Mouse (Mus musculus): ENCODE results near the gene Tmem131. TPM values are rescaled to one million over a fixed set of nuclear protein-coding genes. Genes with fewer than 3 reads are reported as not detected.

The Tmem131 gene
- polyA plus RNA-seq, 1 experiment from 2014 or later, result 15.6 TPM

- 86% methylated on average over 1 of the region's 1 CpGs for WGBS
- no peak for ATAC-seq (ENCODE audit: insufficient number of reproducible peaks, insufficient read depth, low FRiP score, low TSS enrichment, low read depth)
Observed at GRCm38 (mm10) chr1:36769951-36770350, 173.5 kb downstream of the Tmem131 start.

GRCm38 (mm10) chr1:36768786-36769185 is 174.7 kb downstream of the Tmem131 start:
- H3K27me3 ChIP-seq, result peaks cover 30% of the 10 kb centered on the region
- H3K9ac ChIP-seq (replicated peaks), result no peak overlapping the region
- no peak overlapping the region for H3K4me2 ChIP-seq
- H3K36me3 ChIP-seq, result no peaks in the 10 kb centered on the region
- no peaks in the 10 kb centered on the region for H3K9me3 ChIP-seq
- no peak for ATAC-seq (ENCODE audit: insufficient number of reproducible peaks, insufficient read depth, low FRiP score, low TSS enrichment, low read depth)
- no peak overlapping the region for H3K27ac ChIP-seq
- 0 out of 2 replicates have a peak, but pooled peaks cover 2% of the 10 kb centered on the region for H3K4me1 ChIP-seq (replicated peaks)
- no peak overlapping the region for H3K4me3 ChIP-seq (replicated peaks)
- WGBS, result 77% methylated on average over 5 of the region's 5 CpGs

More at GRCm38 (mm10) chr1:36769951-36770350, 173.5 kb downstream of the Tmem131 start:
- Histone ChIP-seq H3K4me3 (replicated peaks) (no peak overlapping the region), H3K36me3 (no peaks in the 10 kb centered on the region), H3K9ac (replicated peaks) (no peak overlapping the region), H3K9me3 (no peaks in the 10 kb centered on the region), H3K27me3 (peaks cover 30% of the 10 kb centered on the region), H3K4me2 (no peak overlapping the region), H3K4me1 (replicated peaks) (0 out of 2 replicates have a peak, but pooled peaks cover 2% of the 10 kb centered on the region), H3K27ac (no peak overlapping the region)

GRCm38 (mm10) chr1:36767321-36767720 is 176.1 kb downstream of the Tmem131 start:
- Histone ChIP-seq H3K9me3 (no peaks in the 10 kb centered on the region), H3K9ac (replicated peaks) (no peak overlapping the region), H3K36me3 (no peaks in the 10 kb centered on the region), H3K4me2 (no peak overlapping the region), H3K4me1 (replicated peaks) (0 out of 2 replicates have a peak, but pooled peaks cover 2% of the 10 kb centered on the region), H3K4me3 (replicated peaks) (no peak overlapping the region), H3K27ac (no peak overlapping the region), H3K27me3 (peaks cover 30% of the 10 kb centered on the region)
- ATAC-seq (ENCODE audit: insufficient number of reproducible peaks, insufficient read depth, low FRiP score, low TSS enrichment, low read depth), result no peak
- 44% methylated on average over 10 of the region's 10 CpGs for WGBS

GRCm38 (mm10) chr1:36766431-36767205 is 176.8 kb downstream of the Tmem131 start:
- 54% methylated on average over 4 of the region's 4 CpGs for WGBS
- Histone ChIP-seq H3K9ac (replicated peaks) (no peak overlapping the region), H3K4me3 (replicated peaks) (no peak overlapping the region), H3K4me2 (no peak overlapping the region), H3K4me1 (replicated peaks) (0 out of 2 replicates have a peak, but pooled peaks cover 2% of the 10 kb centered on the region), H3K27ac (no peak overlapping the region), H3K36me3 (no peaks in the 10 kb centered on the region), H3K27me3 (peaks cover 23% of the 10 kb centered on the region), H3K9me3 (no peaks in the 10 kb centered on the region)
- ATAC-seq (ENCODE audit: insufficient number of reproducible peaks, insufficient read depth, low FRiP score, low TSS enrichment, low read depth), result no peak

GRCm38 (mm10) chr1:36761568-36761967 is 181.9 kb downstream of the Tmem131 start, which contains the start of gene Zap70:
Zap70 (plus strand) TSS chr1:36761798.
- Histone ChIP-seq H3K27ac (no peak within 1 kb of the TSS), H3K9ac (replicated peaks) (no peak within 1 kb of the TSS)
- 73% methylated on average over 11 of the region's 11 CpGs for WGBS

GRCm38 (mm10) chr1:36761061-36761460 is 182.4 kb downstream of the Tmem131 start:
- Histone ChIP-seq H3K9me3 (no peaks in the 10 kb centered on the region), H3K27me3 (no peaks in the 10 kb centered on the region), H3K36me3 (no peaks in the 10 kb centered on the region), H3K9ac (replicated peaks) (no peak overlapping the region), H3K4me1 (replicated peaks) (no peaks in the 10 kb centered on the region), H3K4me3 (replicated peaks) (no peak overlapping the region), H3K27ac (no peak overlapping the region), H3K4me2 (no peak overlapping the region)
- 87% methylated on average over 8 of the region's 8 CpGs for WGBS
- no peak for ATAC-seq (ENCODE audit: insufficient number of reproducible peaks, insufficient read depth, low FRiP score, low TSS enrichment, low read depth)

More at GRCm38 (mm10) chr1:36761568-36761967, 181.9 kb downstream of the Tmem131 start, which contains the start of gene Zap70:
- no peak for ATAC-seq (ENCODE audit: insufficient number of reproducible peaks, insufficient read depth, low FRiP score, low TSS enrichment, low read depth)
- no peaks in the 10 kb centered on the region for H3K9me3 ChIP-seq
- H3K36me3 ChIP-seq, result no peaks in the 10 kb centered on the region
- 0 out of 2 replicates have a peak, but pooled peaks cover under 1% of the 10 kb centered on the region for H3K4me1 ChIP-seq (replicated peaks)
- H3K27me3 ChIP-seq, result no peaks in the 10 kb centered on the region
- H3K4me2 ChIP-seq, result no peak within 1 kb of the TSS
- H3K4me3 ChIP-seq (replicated peaks), result no peak within 1 kb of the TSS

GRCm38 (mm10) chr1:36760401-36760800 is 183.1 kb downstream of the Tmem131 start:
- no peaks in the 10 kb centered on the region for H3K36me3 ChIP-seq
- 80% methylated on average over 9 of the region's 9 CpGs for WGBS
- no peak for ATAC-seq (ENCODE audit: insufficient number of reproducible peaks, insufficient read depth, low FRiP score, low TSS enrichment, low read depth)
- no peak overlapping the region for H3K4me2 ChIP-seq
- H3K9ac ChIP-seq (replicated peaks), result no peak overlapping the region
- H3K9me3 ChIP-seq, result no peaks in the 10 kb centered on the region
- H3K4me3 ChIP-seq (replicated peaks), result no peak overlapping the region
- no peak overlapping the region for H3K27ac ChIP-seq
- H3K4me1 ChIP-seq (replicated peaks), result no peaks in the 10 kb centered on the region
- H3K27me3 ChIP-seq, result no peaks in the 10 kb centered on the region

GRCm38 (mm10) chr1:36759076-36759475 is 184.4 kb downstream of the Tmem131 start:
- Histone ChIP-seq H3K36me3 (no peaks in the 10 kb centered on the region), H3K4me1 (replicated peaks) (no peaks in the 10 kb centered on the region), H3K27me3 (no peaks in the 10 kb centered on the region), H3K4me2 (no peak overlapping the region), H3K4me3 (replicated peaks) (no peak overlapping the region), H3K9ac (replicated peaks) (no peak overlapping the region), H3K27ac (no peak overlapping the region), H3K9me3 (no peaks in the 10 kb centered on the region)
- WGBS, result 87% methylated on average over 18 of the region's 18 CpGs
- ATAC-seq (ENCODE audit: insufficient number of reproducible peaks, insufficient read depth, low FRiP score, low TSS enrichment, low read depth), result no peak

GRCm38 (mm10) chr1:36758553-36758952 is 184.9 kb downstream of the Tmem131 start:
- 89% methylated on average over 9 of the region's 9 CpGs for WGBS

GRCm38 (mm10) chr1:36753932-36754675 is 189.4 kb downstream of the Tmem131 start:
- no peak overlapping the region for H3K4me2 ChIP-seq
- 76% methylated on average over 6 of the region's 6 CpGs for WGBS
- no peaks in the 10 kb centered on the region for H3K4me1 ChIP-seq (replicated peaks)
- no peaks in the 10 kb centered on the region for H3K36me3 ChIP-seq
- H3K27ac ChIP-seq, result no peak overlapping the region
- H3K9ac ChIP-seq (replicated peaks), result no peak overlapping the region
- ATAC-seq (ENCODE audit: insufficient number of reproducible peaks, insufficient read depth, low FRiP score, low TSS enrichment, low read depth), result no peak
- no peaks in the 10 kb centered on the region for H3K27me3 ChIP-seq
- H3K9me3 ChIP-seq, result no peaks in the 10 kb centered on the region
- H3K4me3 ChIP-seq (replicated peaks), result no peak overlapping the region

More at GRCm38 (mm10) chr1:36758553-36758952, 184.9 kb downstream of the Tmem131 start:
- H3K9me3 ChIP-seq, result no peaks in the 10 kb centered on the region
- H3K27ac ChIP-seq, result no peak overlapping the region
- H3K4me2 ChIP-seq, result no peak overlapping the region
- H3K4me3 ChIP-seq (replicated peaks), result no peak overlapping the region
- H3K9ac ChIP-seq (replicated peaks), result no peak overlapping the region
- H3K27me3 ChIP-seq, result no peaks in the 10 kb centered on the region
- H3K36me3 ChIP-seq, result no peaks in the 10 kb centered on the region
- ATAC-seq (ENCODE audit: insufficient number of reproducible peaks, insufficient read depth, low FRiP score, low TSS enrichment, low read depth), result no peak
- H3K4me1 ChIP-seq (replicated peaks), result no peaks in the 10 kb centered on the region

- H3K4me3 ChIP-seq (replicated peaks), result no peak overlapping the region
- ATAC-seq (ENCODE audit: insufficient number of reproducible peaks, insufficient read depth, low FRiP score, low TSS enrichment, low read depth), result no peak
- H3K27ac ChIP-seq, result no peak overlapping the region
- H3K9me3 ChIP-seq, result no peaks in the 10 kb centered on the region
- no peaks in the 10 kb centered on the region for H3K36me3 ChIP-seq
- no peak overlapping the region for H3K9ac ChIP-seq (replicated peaks)
- peaks cover 7% of the 10 kb centered on the region; the same call in 1 of the 2 replicates for H3K4me1 ChIP-seq (replicated peaks)
- 47% methylated on average over 15 of the region's 15 CpGs for WGBS
- no peak overlapping the region for H3K4me2 ChIP-seq
- H3K27me3 ChIP-seq, result peaks cover 23% of the 10 kb centered on the region
Observed at GRCm38 (mm10) chr1:36746452-36746851, 197.0 kb downstream of the Tmem131 start.
